Mouse (Mus musculus): ENCODE results near the gene Atg9a.

DNA sequence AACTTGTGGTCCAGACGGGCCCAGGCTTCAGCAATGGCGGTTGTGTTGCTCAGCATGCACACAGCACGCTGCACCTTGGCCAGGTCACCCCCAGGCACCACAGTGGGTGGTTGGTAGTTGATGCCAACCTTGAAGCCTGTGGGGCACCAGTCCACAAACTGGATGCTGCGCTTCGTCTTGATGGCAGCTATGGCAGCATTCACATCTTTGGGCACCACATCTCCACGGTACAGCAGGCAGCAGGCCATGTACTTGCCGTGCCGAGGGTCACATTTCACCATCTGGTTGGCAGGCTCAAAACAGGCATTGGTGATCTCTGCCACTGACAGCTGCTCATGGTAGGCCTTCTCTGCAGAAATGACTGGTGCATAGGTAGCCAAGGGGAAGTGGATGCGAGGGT, 23.8 kb upstream of the Atg9a start:
- TF ChIP-seq POLR2A (IDR thresholded peaks at IDR 0.05; ENCODE audit: control insufficient read depth, low read depth, low read length) (no peak), CTCF (IDR thresholded peaks at IDR 0.05; ENCODE audit: control insufficient read depth, insufficient read depth, insufficient replicate concordance, low read depth, low read length) (no peak)
